Mouse (Mus musculus) heart, embryonic 15.5 days (tissue): ENCODE measurements around the gene Faap20. TPM values are rescaled to one million over a fixed set of nuclear protein-coding genes. Genes with fewer than 3 reads are reported as not detected.
A peak's percentile ranks its signal among the peaks of the same experiment; 100 is the strongest.

ENCODE experiments used
- ATAC-seq: fragments of 200-750 bp; cut with Nextera tagmentation; replicated peaks from 2 replicates; pipeline ENCODE4 v1.8.0; 2017; ENCODE audit warnings: low read depth, moderate TSS enrichment; ENCODE audit not compliant: insufficient number of reproducible peaks, insufficient read depth, low FRiP score
- H3K27ac ChIP-seq: fragments of 300-500 bp; sonication (generic); 2 replicates; pipeline ENCODE4 v1.5.1; 2015; ENCODE audit warnings: mild to moderate bottlenecking, inconsistent platforms
- H3K27me3 ChIP-seq: fragments of 300-500 bp; sonication (generic); 2 replicates; pipeline ENCODE4 v1.6.1; 2015; ENCODE audit warnings: inconsistent platforms
- H3K36me3 ChIP-seq: fragments of 300-500 bp; sonication (generic); 2 replicates; pipeline ENCODE4 v1.6.1; 2015; ENCODE audit warnings: mild to moderate bottlenecking, inconsistent platforms
- H3K4me1 ChIP-seq: fragments of 300-500 bp; sonication (generic); replicated peaks from 2 replicates; pipeline ENCODE4 v1.6.1; 2015; ENCODE audit warnings: inconsistent platforms
- H3K4me2 ChIP-seq: fragments of 300-500 bp; sonication (generic); 2 replicates; pipeline ENCODE4 v1.6.1; 2015; ENCODE audit warnings: inconsistent platforms, mild to moderate bottlenecking, moderate library complexity
- H3K4me3 ChIP-seq: fragments of 300-500 bp; sonication (generic); 2 replicates; pipeline ENCODE4 v1.5.1; 2015; ENCODE audit warnings: mild to moderate bottlenecking, inconsistent platforms
- H3K9ac ChIP-seq: fragments of 300-500 bp; sonication (generic); 2 replicates; pipeline ENCODE4 v1.6.1; 2015; ENCODE audit warnings: mild to moderate bottlenecking, inconsistent platforms
- H3K9me3 ChIP-seq: fragments of 300-500 bp; sonication (generic); replicated peaks from 2 replicates; pipeline ENCODE4 v1.6.1; 2016; ENCODE audit warnings: inconsistent platforms
- WGBS: fragments of 180-500 bp; shearing (Covaris S2); methylation state at CpG from one replicate; pipeline ENCODE4 v1.1.7; 2015; ENCODE audit warnings: mixed read lengths; 5-methylcytosine and 5-hydroxymethylcytosine counted together
- polyA plus RNA-seq: library from polyadenylated mRNA; unstranded; fragments of >200 nt; fragmentation: Nextera tagmentation; extraction: Ambion mirVana; gene quantifications from 2 replicates; pipeline ENCODE4 v1.2.1, GENCODE M21; 2015

Faap20 gene
- polyA plus RNA-seq, 1 experiment from 2014 or later = 64.7 TPM

- H3K36me3 ChIP-seq = no peaks in the 10 kb centered on the region
- no peak for ATAC-seq
- H3K27me3 ChIP-seq = no peaks in the 10 kb centered on the region
- no peak overlapping the region for H3K9ac ChIP-seq
- H3K4me2 ChIP-seq = peak overlapping the region; percentile 89
- H3K27ac ChIP-seq = peak overlapping the region; percentile 77; the same call in 1 of the 2 replicates
- WGBS = 73% methylated on average over 10 of the region's 10 CpGs
- no peaks in the 10 kb centered on the region for H3K9me3 ChIP-seq
- no peak overlapping the region for H3K4me3 ChIP-seq
- H3K4me1 ChIP-seq = peaks cover 94% of the 10 kb centered on the region
Observed at GRCm38 (mm10) chr4:155214793-155215192, 34.8 kb upstream of the Faap20 start.

- H3K9ac ChIP-seq = no peak overlapping the region
- peaks cover 94% of the 10 kb centered on the region for H3K4me1 ChIP-seq
- 36% methylated on average over 9 of the region's 9 CpGs for WGBS
- H3K4me3 ChIP-seq = 0 out of 2 replicates have a peak overlapping the region, but pooled peaks have one; percentile 3
- no peaks in the 10 kb centered on the region for H3K9me3 ChIP-seq
- H3K4me2 ChIP-seq = peak overlapping the region; percentile 89
- H3K36me3 ChIP-seq = no peaks in the 10 kb centered on the region
- H3K27me3 ChIP-seq = no peaks in the 10 kb centered on the region
- no peak for ATAC-seq
- peak overlapping the region; percentile 77 for H3K27ac ChIP-seq
Observed at GRCm38 (mm10) chr4:155215203-155215602, 34.4 kb upstream of the Faap20 start.

GRCm38 (mm10) chr4:155215773-155216630 is 33.6 kb upstream of the Faap20 start:
- H3K27me3 ChIP-seq = no peaks in the 10 kb centered on the region
- no peaks in the 10 kb centered on the region for H3K36me3 ChIP-seq
- 0 out of 2 replicates have a peak overlapping the region, but pooled peaks have one; percentile 3 for H3K4me3 ChIP-seq
- H3K9me3 ChIP-seq = no peaks in the 10 kb centered on the region
- H3K9ac ChIP-seq = peak overlapping the region; percentile 0; the same call in 1 of the 2 replicates
- 27% methylated on average over 12 of the region's 12 CpGs for WGBS
- ATAC-seq = no peak
- peak overlapping the region; percentile 77 for H3K27ac ChIP-seq
- peaks cover 92% of the 10 kb centered on the region for H3K4me1 ChIP-seq
- H3K4me2 ChIP-seq = peak overlapping the region; percentile 89

GRCm38 (mm10) chr4:155217241-155218103 is 32.1 kb upstream of the Faap20 start:
- Histone ChIP-seq H3K4me3 (peak overlapping the region; percentile 91; the same call in 1 of the 2 replicates), H3K4me1 (peaks cover 83% of the 10 kb centered on the region), H3K36me3 (no peaks in the 10 kb centered on the region), H3K9me3 (no peaks in the 10 kb centered on the region), H3K9ac (no peak overlapping the region), H3K4me2 (peak overlapping the region; percentile 89), H3K27me3 (no peaks in the 10 kb centered on the region), H3K27ac (peak overlapping the region; percentile 77; the same call in 1 of the 2 replicates)
- ATAC-seq = no peak
- 42% methylated on average over 12 of the region's 12 CpGs for WGBS

DNA sequence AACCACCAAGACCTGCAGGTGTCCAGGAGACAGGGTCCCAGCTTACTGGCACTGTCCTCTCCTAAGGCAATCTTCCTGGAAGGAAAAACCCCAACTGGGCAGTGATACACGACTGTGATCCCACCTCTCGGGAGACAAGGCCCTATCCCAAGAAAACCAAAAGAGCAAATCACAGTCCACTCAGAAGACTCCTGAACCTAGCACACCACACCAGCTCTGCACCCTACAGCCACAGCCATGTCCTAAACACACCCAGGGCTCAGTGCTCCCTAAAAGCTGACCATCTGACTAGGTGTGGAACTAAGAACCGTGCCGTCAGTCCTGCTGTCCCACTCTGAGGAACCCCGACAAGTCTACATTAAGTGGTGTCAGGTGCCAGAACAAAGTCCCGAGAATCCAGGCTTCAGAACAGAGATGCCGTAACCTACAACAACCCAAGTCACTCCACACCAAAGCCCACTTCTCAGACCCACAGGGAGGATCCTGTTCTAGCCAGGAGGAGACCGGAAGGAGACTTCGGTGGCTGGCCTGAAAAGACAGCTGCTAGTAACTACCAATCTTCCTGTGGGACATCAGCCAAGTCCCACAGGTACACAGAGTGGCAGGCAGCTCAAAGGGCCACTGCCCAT is 31.4 kb upstream of the Faap20 start:
- H3K4me1 ChIP-seq = peaks cover 76% of the 10 kb centered on the region
- 0 out of 2 replicates have a peak overlapping the region, but pooled peaks have one; percentile 35 for H3K27ac ChIP-seq
- H3K9ac ChIP-seq = no peak overlapping the region
- WGBS = 60% methylated on average over 9 of the region's 9 CpGs
- peak overlapping the region; percentile 89 for H3K4me2 ChIP-seq
- H3K36me3 ChIP-seq = no peaks in the 10 kb centered on the region
- H3K4me3 ChIP-seq = peak overlapping the region; percentile 91
- ATAC-seq = no peak
- no peaks in the 10 kb centered on the region for H3K9me3 ChIP-seq
- no peaks in the 10 kb centered on the region for H3K27me3 ChIP-seq

- Histone ChIP-seq H3K4me3 (peak overlapping the region; percentile 91), H3K27ac (peak overlapping the region; percentile 81), H3K36me3 (no peaks in the 10 kb centered on the region), H3K4me1 (peaks cover 71% of the 10 kb centered on the region), H3K4me2 (peak overlapping the region; percentile 89), H3K9me3 (no peaks in the 10 kb centered on the region), H3K9ac (peak overlapping the region; percentile 98), H3K27me3 (no peaks in the 10 kb centered on the region)
- ATAC-seq = no peak
- WGBS = 39% methylated on average over 12 of the region's 12 CpGs
Observed at GRCm38 (mm10) chr4:155219271-155220212, 30.1 kb upstream of the Faap20 start.

DNA sequence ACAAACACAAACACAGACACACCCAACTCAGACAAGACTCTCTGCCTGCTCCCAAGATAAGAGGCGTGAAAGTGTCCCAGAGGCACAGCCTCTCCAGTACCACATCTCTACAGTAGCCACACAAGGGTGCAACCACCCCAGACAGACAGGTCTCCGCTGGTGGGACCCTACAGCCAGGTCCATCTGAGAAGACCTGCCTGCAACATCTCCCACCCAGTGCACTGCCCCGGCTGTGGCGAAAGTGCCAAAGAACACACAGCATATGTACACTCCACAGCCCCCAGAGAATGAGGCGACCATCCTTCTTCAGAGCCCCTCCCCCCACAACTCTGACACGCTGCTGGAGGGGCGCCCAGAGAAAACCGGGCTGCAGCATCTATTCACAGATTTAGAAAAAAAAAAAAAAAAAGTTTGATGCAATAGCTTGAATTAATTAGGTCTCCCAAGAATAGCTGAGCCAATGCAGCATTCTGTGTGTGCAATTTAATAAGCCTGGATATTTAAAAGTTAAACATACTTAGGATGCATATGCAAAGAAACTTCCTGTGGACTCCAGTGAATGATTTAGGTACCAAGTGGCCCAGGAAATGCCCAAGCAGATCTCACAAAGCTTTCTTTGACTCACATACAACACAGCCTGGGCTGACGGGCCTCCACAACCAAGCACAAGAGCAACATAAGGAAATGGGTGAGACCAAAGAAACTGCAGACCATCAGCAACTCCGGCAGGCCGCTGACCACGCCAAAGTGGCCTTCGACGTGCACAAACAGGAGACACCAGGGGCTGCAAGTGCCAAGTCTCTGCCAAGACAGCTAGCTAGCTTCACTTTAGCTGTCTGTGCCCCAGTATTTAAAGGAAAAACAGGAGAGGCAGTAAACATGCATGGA is 29.1 kb upstream of the Faap20 start:
- Histone ChIP-seq H3K27me3 (no peaks in the 10 kb centered on the region), H3K4me2 (peak overlapping the region; percentile 89), H3K9me3 (no peaks in the 10 kb centered on the region), H3K4me3 (peak overlapping the region; percentile 91), H3K4me1 (peaks cover 62% of the 10 kb centered on the region), H3K9ac (peak overlapping the region; percentile 98), H3K27ac (peak overlapping the region; percentile 81), H3K36me3 (no peaks in the 10 kb centered on the region)
- ATAC-seq = no peak
- WGBS = 6% methylated on average over 14 of the region's 14 CpGs

- peak overlapping the region; percentile 81 for H3K27ac ChIP-seq
- peak overlapping the region; percentile 91 for H3K4me3 ChIP-seq
- peak overlapping the region; percentile 89 for H3K4me2 ChIP-seq
- WGBS = under 1% methylated on average over 7 of the region's 7 CpGs
- no peak for ATAC-seq
- H3K9ac ChIP-seq = peak overlapping the region; percentile 98
- H3K9me3 ChIP-seq = no peaks in the 10 kb centered on the region
- no peaks in the 10 kb centered on the region for H3K36me3 ChIP-seq
- H3K27me3 ChIP-seq = no peaks in the 10 kb centered on the region
- peaks cover 55% of the 10 kb centered on the region for H3K4me1 ChIP-seq
Observed at GRCm38 (mm10) chr4:155221106-155221505, 28.5 kb upstream of the Faap20 start.

GRCm38 (mm10) chr4:155221599-155222551 is 27.7 kb upstream of the Faap20 start:
- ATAC-seq = no peak
- H3K4me1 ChIP-seq = peaks cover 48% of the 10 kb centered on the region
- peak overlapping the region; percentile 89 for H3K4me2 ChIP-seq
- H3K36me3 ChIP-seq = no peaks in the 10 kb centered on the region
- no peaks in the 10 kb centered on the region for H3K9me3 ChIP-seq
- peak overlapping the region; percentile 91 for H3K4me3 ChIP-seq
- peak overlapping the region; percentile 81 for H3K27ac ChIP-seq
- H3K27me3 ChIP-seq = no peaks in the 10 kb centered on the region
- peak overlapping the region; percentile 98 for H3K9ac ChIP-seq
- WGBS = under 1% methylated on average over 62 of the region's 93 CpGs
